Mouse (Mus musculus): ENCODE measurements around the gene Plcxd2. TPM values are rescaled to one million over a fixed set of nuclear protein-coding genes. Genes with fewer than 3 reads are reported as not detected.

Plcxd2 gene
- polyA plus RNA-seq, 1 experiment: 7.5 TPM

DNA sequence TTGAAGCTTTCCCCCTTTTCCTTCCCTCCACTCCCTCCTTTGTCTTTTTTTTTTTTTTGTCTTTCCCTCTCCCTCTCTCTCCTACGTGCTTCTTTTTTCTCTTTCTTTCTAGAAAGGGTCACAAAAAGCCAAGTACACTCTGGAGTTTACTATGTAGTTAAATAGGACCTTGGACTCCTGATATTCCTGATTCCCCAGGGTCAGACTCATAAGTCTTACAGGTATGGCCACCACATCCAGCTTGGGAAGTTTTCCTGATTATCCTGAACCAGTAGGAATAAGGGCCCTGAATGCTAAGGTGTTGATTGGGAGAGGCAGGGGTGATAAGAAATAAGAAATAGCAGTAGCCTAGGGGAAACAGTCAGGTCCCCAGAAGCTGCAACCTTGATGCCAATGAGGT lies 9.3 kb upstream of the Plcxd2 start:
- no peak overlapping the region for H3K4me3 ChIP-seq (ENCODE audit: insufficient read depth, low read length)
- TF ChIP-seq CTCF (IDR thresholded peaks at IDR 0.05; ENCODE audit: borderline replicate concordance, insufficient read depth, low read length) (no peak), POLR2A (IDR thresholded peaks at IDR 0.05; ENCODE audit: low read depth, low read length) (no peak)
- H3K27ac ChIP-seq (ENCODE audit: insufficient read depth, low read length): no peak overlapping the region
- H3K4me1 ChIP-seq (ENCODE audit: control insufficient read depth, insufficient read depth, low read length): no peaks in the 10 kb centered on the region

DNA sequence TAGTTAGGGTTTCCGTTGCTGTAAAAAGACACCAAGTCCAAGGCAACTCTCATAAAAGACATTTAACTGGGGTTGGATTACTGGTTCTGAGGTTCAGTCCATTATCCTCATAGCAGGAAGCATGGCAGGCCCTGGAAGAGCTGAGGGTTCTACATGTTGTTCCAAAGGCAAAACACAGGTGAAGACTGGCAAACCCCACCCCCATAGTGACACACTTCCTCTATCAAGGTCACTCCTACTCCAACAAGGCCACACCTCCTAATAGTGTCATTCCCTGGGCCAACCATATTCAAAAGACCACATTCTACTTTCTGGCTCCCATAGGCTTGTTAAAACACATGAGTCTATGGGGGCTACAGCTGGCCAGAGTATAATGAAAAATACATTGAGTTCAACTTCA lies 1.7 kb upstream of the Plcxd2 start:
- Histone ChIP-seq H3K4me1 (ENCODE audit: control insufficient read depth, insufficient read depth, low read length) (peaks cover 9% of the 10 kb centered on the region; the same call in 1 of the 2 replicates), H3K4me3 (ENCODE audit: insufficient read depth, low read length) (no peak overlapping the region), H3K27ac (ENCODE audit: insufficient read depth, low read length) (no peak overlapping the region)
- TF ChIP-seq POLR2A (IDR thresholded peaks at IDR 0.05; ENCODE audit: low read depth, low read length) (no peak), CTCF (IDR thresholded peaks at IDR 0.05; ENCODE audit: borderline replicate concordance, insufficient read depth, low read length) (no peak)

GRCm38 (mm10) chr16:46010906-46011220 lies 845 bp upstream of the Plcxd2 start:
- TF ChIP-seq CTCF (IDR thresholded peaks at IDR 0.05; ENCODE audit: borderline replicate concordance, insufficient read depth, low read length) (no peak), POLR2A (IDR thresholded peaks at IDR 0.05; ENCODE audit: low read depth, low read length) (no peak)
- Histone ChIP-seq H3K4me3 (ENCODE audit: insufficient read depth, low read length) (peak overlapping the region; percentile 50), H3K4me1 (ENCODE audit: control insufficient read depth, insufficient read depth, low read length) (peaks cover 9% of the 10 kb centered on the region; the same call in 1 of the 2 replicates), H3K27ac (ENCODE audit: insufficient read depth, low read length) (no peak overlapping the region)

GRCm38 (mm10) chr16:46009717-46010116 lies 301 bp downstream of the Plcxd2 start:
- peaks cover 9% of the 10 kb centered on the region; the same call in 1 of the 2 replicates for H3K4me1 ChIP-seq (ENCODE audit: control insufficient read depth, insufficient read depth, low read length)
- peak overlapping the region; percentile 56 for H3K4me3 ChIP-seq (ENCODE audit: insufficient read depth, low read length)
- no peak for TF ChIP-seq POLR2A (IDR thresholded peaks at IDR 0.05; ENCODE audit: low read depth, low read length)
- no peak for TF ChIP-seq CTCF (IDR thresholded peaks at IDR 0.05; ENCODE audit: borderline replicate concordance, insufficient read depth, low read length)
- no peak overlapping the region for H3K27ac ChIP-seq (ENCODE audit: insufficient read depth, low read length)

GRCm38 (mm10) chr16:46008766-46009165 lies 1.3 kb downstream of the Plcxd2 start:
- TF ChIP-seq CTCF (IDR thresholded peaks at IDR 0.05; ENCODE audit: borderline replicate concordance, insufficient read depth, low read length) (no peak), POLR2A (IDR thresholded peaks at IDR 0.05; ENCODE audit: low read depth, low read length) (no peak)
- peak overlapping the region; percentile 56 for H3K4me3 ChIP-seq (ENCODE audit: insufficient read depth, low read length)
- H3K4me1 ChIP-seq (ENCODE audit: control insufficient read depth, insufficient read depth, low read length): peaks cover 9% of the 10 kb centered on the region; the same call in 1 of the 2 replicates
- no peak overlapping the region for H3K27ac ChIP-seq (ENCODE audit: insufficient read depth, low read length)

DNA sequence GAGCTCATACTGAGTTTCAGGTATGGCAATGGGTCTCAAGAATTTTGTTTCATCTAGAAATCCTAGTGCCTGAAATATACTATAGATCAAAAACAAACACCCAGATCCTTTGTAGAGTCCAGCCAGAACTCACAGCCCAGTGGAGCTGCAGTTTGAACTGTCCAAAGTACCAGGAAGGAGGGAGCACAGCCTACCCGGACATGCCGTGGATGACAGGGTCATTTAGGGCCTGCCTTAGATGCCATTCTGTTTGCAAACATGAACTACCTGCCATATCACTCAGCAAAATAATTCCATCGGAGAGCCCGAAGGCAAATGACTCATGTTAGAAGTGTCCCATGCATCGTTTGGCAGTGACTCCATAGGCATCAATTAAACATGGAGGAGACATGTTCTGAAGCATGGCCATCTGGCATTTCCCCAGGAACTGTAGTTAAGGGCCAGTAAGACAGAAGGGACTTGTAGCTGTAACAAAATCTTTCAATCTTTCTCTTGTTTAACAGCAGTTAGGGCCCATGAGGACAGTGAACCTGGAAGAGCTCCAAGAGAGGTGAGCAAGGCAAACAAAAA lies 1.9 kb downstream of the Plcxd2 start:
- TF ChIP-seq POLR2A (IDR thresholded peaks at IDR 0.05; ENCODE audit: low read depth, low read length): no peak
- TF ChIP-seq CTCF (IDR thresholded peaks at IDR 0.05; ENCODE audit: borderline replicate concordance, insufficient read depth, low read length): no peak
- no peak overlapping the region for H3K27ac ChIP-seq (ENCODE audit: insufficient read depth, low read length)
- peak overlapping the region; percentile 56 for H3K4me3 ChIP-seq (ENCODE audit: insufficient read depth, low read length)
- H3K4me1 ChIP-seq (ENCODE audit: control insufficient read depth, insufficient read depth, low read length): peaks cover 9% of the 10 kb centered on the region; the same call in 1 of the 2 replicates

- Histone ChIP-seq H3K27ac (ENCODE audit: insufficient read depth, low read length) (no peak overlapping the region), H3K4me1 (ENCODE audit: control insufficient read depth, insufficient read depth, low read length) (peaks cover 9% of the 10 kb centered on the region; the same call in 1 of the 2 replicates), H3K4me3 (ENCODE audit: insufficient read depth, low read length) (no peak overlapping the region)
- TF ChIP-seq CTCF (IDR thresholded peaks at IDR 0.05; ENCODE audit: borderline replicate concordance, insufficient read depth, low read length) (no peak), POLR2A (IDR thresholded peaks at IDR 0.05; ENCODE audit: low read depth, low read length) (no peak)
These were observed 3.8 kb downstream of the Plcxd2 start for GRCm38 (mm10) chr16:46006261-46006660.

DNA sequence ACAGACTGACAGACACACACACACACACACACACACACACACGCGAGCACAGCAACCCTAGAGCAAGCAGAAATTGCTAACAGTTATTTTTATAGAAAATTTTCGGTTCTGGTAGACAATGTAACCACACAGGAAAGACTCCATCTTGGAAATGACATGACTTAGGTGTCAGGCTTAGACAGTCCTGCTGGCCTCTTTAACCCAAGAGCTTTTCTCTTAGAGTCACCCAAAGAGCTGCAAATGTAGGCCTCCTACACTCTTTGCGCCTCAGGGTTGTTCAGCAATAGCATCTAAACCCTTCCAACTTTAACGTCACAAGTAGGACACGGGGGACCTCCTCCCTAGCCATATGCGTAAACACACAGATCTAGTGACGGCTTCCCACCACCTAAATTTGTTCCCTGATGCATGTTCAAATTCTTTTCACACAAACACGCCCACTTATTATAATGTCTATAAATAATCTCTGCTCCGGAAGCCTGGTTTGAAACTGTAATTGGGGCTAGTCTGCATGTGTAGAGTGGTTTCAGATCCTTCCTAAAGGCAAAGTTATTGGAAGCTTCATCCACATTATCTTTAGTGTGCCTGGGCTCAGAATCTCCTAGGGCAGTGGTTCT lies 8.4 kb downstream of the Plcxd2 start:
- TF ChIP-seq CTCF (IDR thresholded peaks at IDR 0.05; ENCODE audit: borderline replicate concordance, insufficient read depth, low read length) (no peak), POLR2A (IDR thresholded peaks at IDR 0.05; ENCODE audit: low read depth, low read length) (no peak)
- Histone ChIP-seq H3K4me1 (ENCODE audit: control insufficient read depth, insufficient read depth, low read length) (no peaks in the 10 kb centered on the region), H3K4me3 (ENCODE audit: insufficient read depth, low read length) (no peak overlapping the region), H3K27ac (ENCODE audit: insufficient read depth, low read length) (no peak overlapping the region)

- H3K4me1 ChIP-seq (ENCODE audit: control insufficient read depth, insufficient read depth, low read length): no peaks in the 10 kb centered on the region
- TF ChIP-seq CTCF (IDR thresholded peaks at IDR 0.05; ENCODE audit: borderline replicate concordance, insufficient read depth, low read length): no peak
- no peak for TF ChIP-seq POLR2A (IDR thresholded peaks at IDR 0.05; ENCODE audit: low read depth, low read length)
- no peak overlapping the region for H3K27ac ChIP-seq (ENCODE audit: insufficient read depth, low read length)
- H3K4me3 ChIP-seq (ENCODE audit: insufficient read depth, low read length): no peak overlapping the region
These were observed 9.0 kb downstream of the Plcxd2 start for GRCm38 (mm10) chr16:46000976-46001375.

DNA sequence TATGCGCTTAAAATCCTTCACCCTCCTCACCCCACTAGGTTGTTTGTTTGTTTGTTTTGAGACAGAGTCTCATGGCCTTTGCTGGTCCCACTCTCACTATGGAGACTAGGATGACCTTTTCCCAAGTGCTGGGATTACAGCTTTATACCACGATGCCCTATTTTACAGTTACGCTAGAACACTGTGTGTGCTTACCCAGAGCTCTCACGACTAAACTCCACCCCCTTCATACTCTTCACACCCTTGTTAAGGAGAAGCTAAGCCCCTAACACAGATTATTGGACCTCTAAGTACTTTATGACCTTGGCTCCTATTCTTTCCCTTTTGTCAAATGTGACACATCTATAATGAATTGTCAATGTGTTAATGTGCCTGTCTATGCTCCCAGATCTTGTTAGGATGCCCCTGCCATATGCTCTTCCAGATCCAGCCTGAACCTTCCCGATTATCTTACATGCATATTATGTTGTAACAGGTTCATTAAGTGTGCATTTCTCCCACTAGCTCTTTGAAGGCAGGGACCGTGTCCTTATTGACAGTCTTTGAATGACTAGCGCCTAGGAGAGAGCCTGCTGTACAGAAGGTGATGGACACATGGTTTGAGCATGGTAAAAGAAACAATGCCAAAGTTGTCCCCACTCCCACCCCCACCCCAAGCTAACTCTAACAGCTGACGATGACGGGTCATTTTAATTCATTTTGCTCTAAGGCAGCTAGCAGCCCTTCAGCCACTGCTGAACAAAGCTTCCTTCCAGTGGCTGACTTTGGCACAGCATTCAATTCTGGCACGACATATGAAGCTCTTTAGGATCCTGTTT lies 10.4 kb downstream of the Plcxd2 start:
- H3K4me3 ChIP-seq (ENCODE audit: insufficient read depth, low read length): no peak overlapping the region
- TF ChIP-seq CTCF (IDR thresholded peaks at IDR 0.05; ENCODE audit: borderline replicate concordance, insufficient read depth, low read length) (no peak), POLR2A (IDR thresholded peaks at IDR 0.05; ENCODE audit: low read depth, low read length) (no peak)

More for the DNA sequence above, 10.4 kb downstream of the Plcxd2 start:
- Histone ChIP-seq H3K4me1 (ENCODE audit: control insufficient read depth, insufficient read depth, low read length) (no peaks in the 10 kb centered on the region), H3K27ac (ENCODE audit: insufficient read depth, low read length) (no peak overlapping the region)

Data from embryonic fibroblast, embryonic 13.5 days (primary cell).